Mouse (Mus musculus): ENCODE measurements around the gene Actc1.

DNA sequence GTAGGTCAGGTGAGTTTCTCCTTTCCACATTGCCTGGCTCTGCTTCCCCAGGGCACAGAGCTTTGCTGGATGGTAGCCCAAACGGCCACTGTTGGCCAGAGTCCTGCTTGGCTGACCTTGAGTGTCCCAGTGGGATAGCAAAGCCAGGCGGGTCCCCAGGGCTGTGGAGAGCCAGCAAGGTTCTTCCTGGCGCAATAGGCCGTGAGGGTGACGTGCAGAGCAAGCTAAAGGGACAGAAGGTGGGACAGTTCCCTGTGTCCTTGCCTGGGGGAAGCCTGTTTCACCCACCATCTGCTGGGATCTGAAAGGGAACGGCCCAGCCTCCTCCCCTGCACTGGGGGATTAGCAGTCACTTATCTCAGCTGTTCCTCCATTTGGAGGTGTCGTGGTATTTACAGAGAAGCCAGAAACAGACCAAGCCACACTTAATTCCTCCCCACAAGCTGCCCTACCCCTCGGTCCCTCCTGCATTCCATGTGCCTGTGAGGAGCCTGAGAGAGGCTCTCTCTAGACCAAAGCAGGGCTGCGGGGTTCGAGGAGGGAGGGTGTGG is 4.0 kb upstream of the Actc1 start:
- no peak for TF ChIP-seq POLR2A (IDR thresholded peaks at IDR 0.05; ENCODE audit: low read depth, low read length)
- no peak for TF ChIP-seq CTCF (IDR thresholded peaks at IDR 0.05; ENCODE audit: extremely low read depth, insufficient read depth, insufficient read length, insufficient replicate concordance)

Measured in spleen, adult 2 months (tissue).